Mouse (Mus musculus): ENCODE results near the gene Sbno2.

The Sbno2 gene

DNA sequence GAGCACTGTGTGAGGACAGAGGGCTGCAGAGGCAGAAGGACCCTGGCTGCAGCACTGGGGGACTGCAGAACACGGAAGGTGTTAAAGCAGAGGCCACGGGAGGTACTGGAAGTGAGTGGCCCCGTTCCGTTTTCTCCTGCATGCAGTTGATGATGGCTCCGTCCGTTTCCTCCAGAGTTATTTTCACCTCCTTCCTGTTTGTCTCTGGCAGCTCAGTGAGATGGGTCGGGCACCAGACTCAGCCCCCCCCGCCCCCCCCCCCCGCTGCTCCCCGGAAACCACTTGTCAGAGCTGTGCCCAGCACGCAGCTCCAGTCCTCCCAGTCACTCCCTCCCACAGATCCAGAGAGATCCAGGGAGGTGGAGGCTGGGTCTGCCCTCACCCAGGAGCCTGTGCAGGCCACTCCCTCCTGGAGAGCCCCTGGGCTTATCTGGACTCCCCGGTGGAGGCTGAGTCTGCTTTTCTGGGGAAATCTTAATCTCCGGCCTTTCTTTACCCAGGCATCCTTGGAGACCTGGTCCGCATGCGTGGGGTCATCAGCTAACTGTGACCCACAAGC, 86.6 kb downstream of the Sbno2 start:
- peak; percentile 59 to 70 for DNase-seq (ENCODE audit: low spot score in 2 of 2)

- no peak for DNase-seq (ENCODE audit: low spot score in 2 of 2)
These were observed 87.6 kb downstream of the Sbno2 start for GRCm38 (mm10) chr10:80017771-80018170.

GRCm38 (mm10) chr10:80017361-80017760, 88.0 kb downstream of the Sbno2 start:
- peak; percentile 51 to 66 for DNase-seq (ENCODE audit: low spot score in 2 of 2)

GRCm38 (mm10) chr10:80016931-80017330, 88.4 kb downstream of the Sbno2 start:
- DNase-seq (ENCODE audit: low spot score in 2 of 2), result no peak

- DNase-seq (ENCODE audit: low spot score in 2 of 2), result peak in 1 of 2 experiments; percentile 67
These were observed 88.9 kb downstream of the Sbno2 start, which contains the start of gene Arhgap45 for GRCm38 (mm10) chr10:80016511-80016910. Gene Arhgap45 (plus strand): TSS chr10:80016653.

- DNase-seq (ENCODE audit: low spot score in 2 of 2), result no peak
These were observed 89.8 kb downstream of the Sbno2 start for GRCm38 (mm10) chr10:80015583-80015982.

DNA sequence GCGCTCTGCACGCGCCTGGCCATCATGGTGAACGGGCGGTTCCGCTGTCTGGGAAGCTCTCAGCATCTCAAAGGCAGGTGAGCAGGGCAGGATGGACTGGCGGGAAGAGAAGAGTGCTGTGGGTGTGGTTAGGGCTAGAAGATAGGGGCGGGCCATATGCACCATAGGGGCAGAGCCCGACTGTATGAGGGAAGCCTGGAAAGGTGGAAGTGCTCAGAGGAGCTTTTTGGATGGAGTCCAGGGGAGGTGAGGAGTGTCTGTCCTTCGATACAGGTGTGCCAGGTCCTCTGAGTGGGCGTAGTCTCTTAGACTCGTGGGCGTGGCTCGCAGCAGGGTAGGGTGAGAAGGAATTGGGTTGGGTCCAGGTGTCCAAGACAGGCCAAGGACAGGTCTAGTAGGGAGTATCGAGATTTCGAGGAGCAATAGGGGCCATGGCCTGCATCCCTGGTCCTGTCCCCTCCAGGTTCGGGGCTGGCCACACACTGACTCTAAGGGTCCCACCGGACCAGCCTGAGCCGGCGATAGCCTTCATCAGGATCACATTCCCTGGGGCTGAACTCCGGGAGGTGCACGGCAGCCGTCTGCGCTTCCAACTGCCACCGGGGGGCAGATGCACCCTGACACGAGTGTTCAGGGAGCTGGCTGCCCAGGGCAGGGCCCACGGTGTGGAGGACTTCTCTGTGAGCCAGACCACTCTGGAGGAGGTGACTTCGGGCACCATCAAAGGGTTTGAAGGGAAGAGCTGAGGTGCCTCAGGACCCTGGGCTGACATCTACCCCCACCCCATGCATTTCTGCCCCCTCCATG, 90.7 kb downstream of the Sbno2 start:
- no peak for DNase-seq (ENCODE audit: low spot score in 2 of 2)

- no peak for DNase-seq (ENCODE audit: low spot score in 2 of 2)
These were observed 91.8 kb downstream of the Sbno2 start for GRCm38 (mm10) chr10:80013609-80014008.

DNA sequence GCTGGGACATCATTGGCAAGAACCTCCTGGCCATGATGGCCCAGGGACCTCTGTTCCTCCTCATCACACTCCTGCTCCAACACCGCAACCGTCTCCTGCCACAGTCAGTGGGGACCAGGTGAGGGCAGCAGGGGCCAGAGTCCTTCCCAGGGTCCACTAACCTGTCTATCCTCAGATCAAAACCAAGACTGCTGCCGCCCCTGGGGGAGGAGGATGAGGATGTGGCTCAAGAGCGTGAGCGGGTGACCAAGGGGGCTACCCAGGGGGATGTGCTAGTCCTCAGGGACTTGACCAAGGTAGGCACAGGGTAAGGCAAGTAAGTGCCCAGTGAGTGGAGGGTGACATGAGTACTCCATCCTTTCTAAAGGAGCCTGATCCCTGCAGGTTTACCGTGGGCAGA, 93.6 kb downstream of the Sbno2 start:
- no peak for DNase-seq (ENCODE audit: low spot score in 2 of 2)
